Mouse (Mus musculus): ENCODE results near the gene Thbs4. TPM values are rescaled to one million over a fixed set of nuclear protein-coding genes. Genes with fewer than 3 reads are reported as not detected.

Gene Thbs4
- polyA plus RNA-seq, 1 experiment from 2014 or later = 0.87 TPM

GRCm38 (mm10) chr13:92798830-92799229 lies 4.2 kb upstream of the Thbs4 start:
- Histone ChIP-seq H3K27me3 (ENCODE audit: control insufficient read depth, insufficient read depth, low read length) (peaks cover 7% of the 10 kb centered on the region; the same call in 1 of the 2 replicates), H3K9me3 (ENCODE audit: control insufficient read depth, low read length) (no peaks in the 10 kb centered on the region)
- WGBS = 83% methylated on average over 2 of the region's 2 CpGs

GRCm38 (mm10) chr13:92793636-92794035 lies 982 bp downstream of the Thbs4 start:
- no peaks in the 10 kb centered on the region for H3K9me3 ChIP-seq (ENCODE audit: control insufficient read depth, low read length)
- no peak overlapping the region for H3K4me2 ChIP-seq (replicated peaks; ENCODE audit: low read depth, low read length)
- H3K27ac ChIP-seq (ENCODE audit: low read depth, low read length) = no peak overlapping the region
- H3K4me1 ChIP-seq (ENCODE audit: control insufficient read depth, insufficient read depth, low read length) = no peaks in the 10 kb centered on the region
- H3K27me3 ChIP-seq (ENCODE audit: control insufficient read depth, insufficient read depth, low read length) = peaks cover 9% of the 10 kb centered on the region; the same call in 1 of the 2 replicates
- 70% methylated on average over 8 of the region's 8 CpGs for WGBS
- no peaks in the 10 kb centered on the region for H3K36me3 ChIP-seq (ENCODE audit: control insufficient read depth, insufficient read depth, low read length)
- ATAC-seq (ENCODE audit: low FRiP score, low TSS enrichment) = no peak
- H3K9ac ChIP-seq (ENCODE audit: low read depth, low read length) = no peak overlapping the region
- H3K4me3 ChIP-seq (ENCODE audit: low read length) = no peak overlapping the region

More at GRCm38 (mm10) chr13:92798830-92799229, 4.2 kb upstream of the Thbs4 start:
- Histone ChIP-seq H3K9ac (ENCODE audit: low read depth, low read length) (no peak overlapping the region), H3K4me2 (replicated peaks; ENCODE audit: low read depth, low read length) (no peak overlapping the region), H3K4me3 (ENCODE audit: low read length) (no peak overlapping the region), H3K36me3 (ENCODE audit: control insufficient read depth, insufficient read depth, low read length) (no peaks in the 10 kb centered on the region), H3K4me1 (ENCODE audit: control insufficient read depth, insufficient read depth, low read length) (no peaks in the 10 kb centered on the region), H3K27ac (ENCODE audit: low read depth, low read length) (no peak overlapping the region)
- ATAC-seq (ENCODE audit: low FRiP score, low TSS enrichment) = no peak

- ATAC-seq (ENCODE audit: low FRiP score, low TSS enrichment) = no peak
- Histone ChIP-seq H3K4me3 (ENCODE audit: low read length) (no peak overlapping the region), H3K36me3 (ENCODE audit: control insufficient read depth, insufficient read depth, low read length) (no peaks in the 10 kb centered on the region), H3K27ac (ENCODE audit: low read depth, low read length) (no peak overlapping the region), H3K9ac (ENCODE audit: low read depth, low read length) (no peak overlapping the region), H3K4me2 (replicated peaks; ENCODE audit: low read depth, low read length) (no peak overlapping the region), H3K9me3 (ENCODE audit: control insufficient read depth, low read length) (no peaks in the 10 kb centered on the region), H3K27me3 (ENCODE audit: control insufficient read depth, insufficient read depth, low read length) (peaks cover 9% of the 10 kb centered on the region; the same call in 1 of the 2 replicates), H3K4me1 (ENCODE audit: control insufficient read depth, insufficient read depth, low read length) (no peaks in the 10 kb centered on the region)
- WGBS = 87% methylated on average over 7 of the region's 7 CpGs
Measured at GRCm38 (mm10) chr13:92791474-92791873, 3.1 kb downstream of the Thbs4 start.

- ATAC-seq (ENCODE audit: low FRiP score, low TSS enrichment) = no peak
- 84% methylated on average over 3 of the region's 3 CpGs for WGBS
Measured at GRCm38 (mm10) chr13:92784311-92784710, 10.3 kb downstream of the Thbs4 start.

GRCm38 (mm10) chr13:92783551-92783950 lies 11.1 kb downstream of the Thbs4 start:
- no peak for ATAC-seq (ENCODE audit: low FRiP score, low TSS enrichment)
- no peaks in the 10 kb centered on the region for H3K4me1 ChIP-seq (ENCODE audit: control insufficient read depth, insufficient read depth, low read length)
- WGBS = 88% methylated on average over 4 of the region's 4 CpGs
- no peak overlapping the region for H3K4me2 ChIP-seq (replicated peaks; ENCODE audit: low read depth, low read length)
- no peaks in the 10 kb centered on the region for H3K36me3 ChIP-seq (ENCODE audit: control insufficient read depth, insufficient read depth, low read length)
- H3K4me3 ChIP-seq (ENCODE audit: low read length) = no peak overlapping the region
- H3K27me3 ChIP-seq (ENCODE audit: control insufficient read depth, insufficient read depth, low read length) = no peaks in the 10 kb centered on the region
- H3K27ac ChIP-seq (ENCODE audit: low read depth, low read length) = no peak overlapping the region
- no peak overlapping the region for H3K9ac ChIP-seq (ENCODE audit: low read depth, low read length)
- no peaks in the 10 kb centered on the region for H3K9me3 ChIP-seq (ENCODE audit: control insufficient read depth, low read length)

More at GRCm38 (mm10) chr13:92784311-92784710, 10.3 kb downstream of the Thbs4 start:
- Histone ChIP-seq H3K9ac (ENCODE audit: low read depth, low read length) (no peak overlapping the region), H3K27ac (ENCODE audit: low read depth, low read length) (no peak overlapping the region), H3K4me2 (replicated peaks; ENCODE audit: low read depth, low read length) (no peak overlapping the region), H3K4me3 (ENCODE audit: low read length) (no peak overlapping the region), H3K36me3 (ENCODE audit: control insufficient read depth, insufficient read depth, low read length) (no peaks in the 10 kb centered on the region), H3K9me3 (ENCODE audit: control insufficient read depth, low read length) (no peaks in the 10 kb centered on the region), H3K27me3 (ENCODE audit: control insufficient read depth, insufficient read depth, low read length) (no peaks in the 10 kb centered on the region), H3K4me1 (ENCODE audit: control insufficient read depth, insufficient read depth, low read length) (no peaks in the 10 kb centered on the region)

GRCm38 (mm10) chr13:92780927-92781326 lies 13.7 kb downstream of the Thbs4 start:
- no peak for ATAC-seq (ENCODE audit: low FRiP score, low TSS enrichment)
- Histone ChIP-seq H3K36me3 (ENCODE audit: control insufficient read depth, insufficient read depth, low read length) (no peaks in the 10 kb centered on the region), H3K27ac (ENCODE audit: low read depth, low read length) (no peak overlapping the region), H3K27me3 (ENCODE audit: control insufficient read depth, insufficient read depth, low read length) (no peaks in the 10 kb centered on the region), H3K4me1 (ENCODE audit: control insufficient read depth, insufficient read depth, low read length) (no peaks in the 10 kb centered on the region), H3K4me2 (replicated peaks; ENCODE audit: low read depth, low read length) (no peak overlapping the region), H3K4me3 (ENCODE audit: low read length) (no peak overlapping the region), H3K9ac (ENCODE audit: low read depth, low read length) (no peak overlapping the region), H3K9me3 (ENCODE audit: control insufficient read depth, low read length) (no peaks in the 10 kb centered on the region)
- WGBS = 77% methylated on average over 8 of the region's 8 CpGs

GRCm38 (mm10) chr13:92780076-92780475 lies 14.5 kb downstream of the Thbs4 start:
- ATAC-seq (ENCODE audit: low FRiP score, low TSS enrichment) = no peak
- no peak overlapping the region for H3K27ac ChIP-seq (ENCODE audit: low read depth, low read length)
- no peak overlapping the region for H3K9ac ChIP-seq (ENCODE audit: low read depth, low read length)
- H3K27me3 ChIP-seq (ENCODE audit: control insufficient read depth, insufficient read depth, low read length) = no peaks in the 10 kb centered on the region
- H3K36me3 ChIP-seq (ENCODE audit: control insufficient read depth, insufficient read depth, low read length) = no peaks in the 10 kb centered on the region
- 68% methylated on average over 4 of the region's 4 CpGs for WGBS
- no peaks in the 10 kb centered on the region for H3K9me3 ChIP-seq (ENCODE audit: control insufficient read depth, low read length)
- H3K4me2 ChIP-seq (replicated peaks; ENCODE audit: low read depth, low read length) = no peak overlapping the region
- no peak overlapping the region for H3K4me3 ChIP-seq (ENCODE audit: low read length)
- no peaks in the 10 kb centered on the region for H3K4me1 ChIP-seq (ENCODE audit: control insufficient read depth, insufficient read depth, low read length)

GRCm38 (mm10) chr13:92778642-92779041 lies 16.0 kb downstream of the Thbs4 start:
- Histone ChIP-seq H3K9ac (ENCODE audit: low read depth, low read length) (no peak overlapping the region), H3K27ac (ENCODE audit: low read depth, low read length) (no peak overlapping the region), H3K4me2 (replicated peaks; ENCODE audit: low read depth, low read length) (no peak overlapping the region), H3K9me3 (ENCODE audit: control insufficient read depth, low read length) (no peaks in the 10 kb centered on the region), H3K36me3 (ENCODE audit: control insufficient read depth, insufficient read depth, low read length) (no peaks in the 10 kb centered on the region), H3K27me3 (ENCODE audit: control insufficient read depth, insufficient read depth, low read length) (no peaks in the 10 kb centered on the region), H3K4me3 (ENCODE audit: low read length) (no peak overlapping the region), H3K4me1 (ENCODE audit: control insufficient read depth, insufficient read depth, low read length) (no peaks in the 10 kb centered on the region)
- 65% methylated on average over 7 of the region's 7 CpGs for WGBS
- ATAC-seq (ENCODE audit: low FRiP score, low TSS enrichment) = no peak

GRCm38 (mm10) chr13:92775916-92776315 lies 18.7 kb downstream of the Thbs4 start:
- Histone ChIP-seq H3K9me3 (ENCODE audit: control insufficient read depth, low read length) (no peaks in the 10 kb centered on the region), H3K4me2 (replicated peaks; ENCODE audit: low read depth, low read length) (no peak overlapping the region), H3K27me3 (ENCODE audit: control insufficient read depth, insufficient read depth, low read length) (no peaks in the 10 kb centered on the region), H3K4me1 (ENCODE audit: control insufficient read depth, insufficient read depth, low read length) (no peaks in the 10 kb centered on the region), H3K9ac (ENCODE audit: low read depth, low read length) (no peak overlapping the region), H3K4me3 (ENCODE audit: low read length) (no peak overlapping the region), H3K36me3 (ENCODE audit: control insufficient read depth, insufficient read depth, low read length) (no peaks in the 10 kb centered on the region), H3K27ac (ENCODE audit: low read depth, low read length) (no peak overlapping the region)
- WGBS = 85% methylated on average over 7 of the region's 7 CpGs
- ATAC-seq (ENCODE audit: low FRiP score, low TSS enrichment) = no peak

Measured in kidney, embryonic 14.5 days (tissue).